In the genomic region with DNA sequence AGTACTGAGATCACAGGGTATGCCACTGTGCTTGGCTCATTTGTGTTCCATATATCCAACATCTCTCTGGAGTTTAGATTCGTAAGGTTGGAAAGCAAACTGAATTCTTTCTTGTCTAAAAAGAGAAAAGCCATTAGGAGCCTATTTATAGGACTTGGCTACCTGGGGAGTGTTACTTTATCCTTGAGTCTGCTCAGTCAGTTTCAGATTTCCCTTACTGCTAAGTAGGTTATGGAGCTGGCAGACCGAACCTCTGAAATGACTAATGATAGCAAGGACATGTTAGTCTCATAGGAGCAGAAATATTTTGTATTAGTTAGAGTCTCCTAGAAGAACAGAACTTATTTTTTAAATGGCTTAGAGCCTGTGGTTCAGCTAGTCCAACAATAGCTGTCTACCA, we compare ENCODE assay signal across 19 mouse cellular contexts. TPM values are rescaled to one million over a fixed set of nuclear protein-coding genes. Genes with fewer than 3 reads are reported as not detected.
DNase-seq lines count a peak whose midpoint lies in the region; ATAC-seq and TF ChIP-seq lines count a peak whose summit lies in the region.
"Had no signal": no experiment of that assay in that cellular context is flagged by ENCODE, and none has a peak within 500 bp of the region (broad histone marks: within the 10 kb centered on the region; RNA-seq: fewer than 3 reads in every experiment).

No protein-coding gene starts in this region.

- peaks cover 10% of the 10 kb centered on the region; the same call in 1 of the 2 replicates for H3K4me1 ChIP-seq in heart, postnatal 0 days (ENCODE audit: control insufficient read depth, insufficient read depth)
- H3K4me1 ChIP-seq in stomach, embryonic 16.5 days (ENCODE audit: control insufficient read depth, insufficient read depth, low read length): 0 out of 2 replicates have a peak, but pooled peaks cover 4% of the 10 kb centered on the region

- 28% methylated on average over 2 of the region's 2 CpGs for WGBS in heart, postnatal 0 days
- 43% methylated on average over 2 of the region's 2 CpGs for WGBS in stomach, embryonic 16.5 days

- no peak overlapping the region for H3K4me2 ChIP-seq in heart, postnatal 0 days (ENCODE audit: low read depth, low read length)
- H3K4me2 ChIP-seq in stomach, embryonic 16.5 days (ENCODE audit: low read depth, low read length): no peak overlapping the region
- H3K4me2 ChIP-seq: embryonic facial prominence, embryonic 15.5 days; forebrain, embryonic 12.5 days; neural tube, embryonic 12.5 days; stomach, embryonic 15.5 days had no signal

- no peak for DNase-seq in gastrocnemius, adult 2 months
- DNase-seq in gastrocnemius, postnatal 10 days: no peak
- DNase-seq in heart, postnatal 0 days (ENCODE audit: low spot score): peak; percentile 49
- no peak for DNase-seq in heart, postnatal 4 days
- DNase-seq in brain, adult 2 months (ENCODE audit: low read depth, low spot score): peak; percentile 84
- DNase-seq in lung, postnatal 36 days: no peak
- DNase-seq: cerebellum, adult 9-10 months; kidney, adult 8-10 months; kidney, postnatal 25 days; spleen, adult 18-20 months; thymus, postnatal 14 days had no signal

- H3K4me3 ChIP-seq in gastrocnemius, adult 2 months: no peak overlapping the region
- no peak overlapping the region for H3K4me3 ChIP-seq in heart, postnatal 0 days (ENCODE audit: low read depth, low read length)
- no peak overlapping the region for H3K4me3 ChIP-seq in stomach, embryonic 16.5 days (replicated peaks; ENCODE audit: low read length)
- H3K4me3 ChIP-seq: embryonic facial prominence, embryonic 15.5 days; forebrain, embryonic 12.5 days; left cerebral cortex, adult 2 months; neural tube, embryonic 12.5 days; stomach, embryonic 15.5 days had no signal

- H3K9me3 ChIP-seq in heart, postnatal 0 days (replicated peaks; ENCODE audit: control insufficient read depth, low read length): no peaks in the 10 kb centered on the region
- no peaks in the 10 kb centered on the region for H3K9me3 ChIP-seq in stomach, embryonic 16.5 days (replicated peaks; ENCODE audit: control insufficient read depth, low read length)
- H3K9me3 ChIP-seq: neural tube, embryonic 12.5 days; stomach, embryonic 15.5 days had no signal

- no peak for TF ChIP-seq CTCF in gastrocnemius, adult 2 months (IDR thresholded peaks at IDR 0.05)
- TF ChIP-seq CTCF in heart, postnatal 0 days (IDR thresholded peaks at IDR 0.05; ENCODE audit: low read depth): no peak

- intact Hi-C loops in gastrocnemius, adult 2 months (cut with DNase I): no loop called here

- no peaks in the 10 kb centered on the region for H3K36me3 ChIP-seq in heart, postnatal 0 days (replicated peaks; ENCODE audit: control insufficient read depth, insufficient read depth, low read length)
- no peaks in the 10 kb centered on the region for H3K36me3 ChIP-seq in stomach, embryonic 16.5 days (ENCODE audit: control insufficient read depth, insufficient read depth, low read length)
- H3K36me3 ChIP-seq: embryonic facial prominence, embryonic 15.5 days; forebrain, embryonic 12.5 days had no signal

- ATAC-seq in heart, postnatal 0 days (ENCODE audit: insufficient read depth, low read depth): no peak
- ATAC-seq in stomach, embryonic 16.5 days (ENCODE audit: insufficient read depth, low FRiP score): peak; percentile 37; the same call in 1 of the 2 replicates
- ATAC-seq: lung, postnatal 0 days had no signal

- peak overlapping the region; percentile 85 for H3K27ac ChIP-seq in gastrocnemius, adult 2 months
- H3K27ac ChIP-seq in heart, postnatal 0 days (ENCODE audit: low read depth): peak overlapping the region; percentile 71
- H3K27ac ChIP-seq in stomach, embryonic 16.5 days (ENCODE audit: low read length): no peak overlapping the region; the same call in 1 of the 2 replicates
- H3K27ac ChIP-seq: embryonic facial prominence, embryonic 15.5 days; forebrain, embryonic 12.5 days; left cerebral cortex, adult 2 months; liver, embryonic 14.5 days; neural tube, embryonic 12.5 days; stomach, embryonic 15.5 days had no signal

- no peak overlapping the region for H3K9ac ChIP-seq in heart, postnatal 0 days (replicated peaks; ENCODE audit: low read depth, low read length)
- H3K9ac ChIP-seq in stomach, embryonic 16.5 days (ENCODE audit: low read length): no peak overlapping the region
- H3K9ac ChIP-seq: embryonic facial prominence, embryonic 15.5 days; forebrain, embryonic 12.5 days; liver, embryonic 14.5 days; neural tube, embryonic 12.5 days; stomach, embryonic 15.5 days had no signal

- no peak for TF ChIP-seq EP300 in heart, postnatal 0 days (IDR thresholded peaks at IDR 0.05; ENCODE audit: low read depth)

- H3K27me3 ChIP-seq in heart, postnatal 0 days (ENCODE audit: control insufficient read depth, insufficient read depth, low read length): no peaks in the 10 kb centered on the region
- no peaks in the 10 kb centered on the region for H3K27me3 ChIP-seq in stomach, embryonic 16.5 days (ENCODE audit: control insufficient read depth, insufficient read depth, low read length)
- H3K27me3 ChIP-seq: embryonic facial prominence, embryonic 15.5 days; forebrain, embryonic 12.5 days; neural tube, embryonic 12.5 days; stomach, embryonic 15.5 days had no signal

RNA-seq across cellular contexts. Expression of gene Mlxip, which starts 29.3 kb away (rescaled TPM):
- 10 to 100 TPM; 55.7 to 66.0 TPM for total RNA-seq in gastrocnemius, adult 2 months (2021)
- 10 to 100 TPM; 57.4 to 57.6 TPM for total RNA-seq in gastrocnemius, postnatal 10 days (2021)
- 12.0 and 13.4 TPM in 2 replicates for total RNA-seq in heart, postnatal 0 days (2014; rRNA removed; ENCODE audit: low replicate concordance)
- polyA plus RNA-seq in heart, postnatal 0 days (2015; fragmentation: Nextera tagmentation; extraction: Ambion mirVana): 5.9 and 7.3 TPM in 2 replicates
- 10 to 100 TPM; 19.2 to 21.0 TPM for total RNA-seq in heart, postnatal 4 days (2021)
- 17.3 and 17.4 TPM in 2 replicates for polyA plus RNA-seq in stomach, embryonic 16.5 days (2015; fragmentation: Nextera tagmentation; extraction: Ambion mirVana)

Comparison
In these comparisons a context has a peak if more than half of its experiments do, and no peak if none do; other contexts are left out.
1. DNase-seq: peak in heart, postnatal 0 days (single experiment) and brain, adult 2 months (single experiment); none in gastrocnemius, adult 2 months (single experiment), gastrocnemius, postnatal 10 days (single experiment), heart, postnatal 4 days (single experiment) and lung, postnatal 36 days (single experiment).